Mouse (Mus musculus) retina, adult 2 months (tissue): ENCODE measurements around the gene Usp7.
"Not testable (repeated sequence)": the region's sequence is repeated elsewhere in the genome, so short reads cannot be mapped to it uniquely, and the experiment has no call there.

ENCODE experiments used
- DNase-seq: peaks from one replicate; pipeline ENCODE4 v3.0.0-alpha.2; 2012; ENCODE audit warnings: low read depth, low spot score

Gene Usp7

DNA sequence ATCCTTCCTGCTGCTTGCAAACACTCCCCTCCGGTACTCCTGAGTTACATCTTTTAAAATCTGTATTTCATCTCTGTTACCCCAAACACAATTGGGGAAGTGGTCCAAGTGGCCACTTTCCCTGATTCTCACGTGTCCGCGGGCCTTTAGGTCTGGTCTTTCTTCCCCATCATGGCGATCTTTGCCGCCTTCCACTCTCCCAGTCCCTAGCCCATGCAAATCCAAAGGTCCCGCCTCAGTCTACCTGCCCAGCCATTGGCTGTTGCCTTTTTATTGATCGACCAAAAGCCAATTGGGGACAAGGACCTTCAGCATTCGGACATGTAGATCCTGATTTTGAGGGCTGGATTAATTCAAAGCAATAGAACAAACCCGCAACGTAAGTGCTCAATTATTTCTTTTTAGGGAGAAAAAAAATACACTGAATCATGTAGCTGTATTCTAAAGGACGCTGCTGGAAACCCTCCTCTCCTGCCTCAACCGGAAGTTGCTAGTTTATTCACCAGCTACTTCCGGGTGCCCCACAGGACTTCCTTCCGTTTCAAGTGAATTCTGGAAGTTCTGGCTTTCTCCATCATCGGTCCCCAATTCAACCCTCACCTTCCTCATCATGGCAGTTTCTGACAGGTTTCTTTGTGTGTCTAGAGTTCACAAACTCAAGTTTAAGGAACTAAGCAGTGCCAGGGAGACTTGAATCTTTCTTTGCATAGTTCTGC, 8.8 kb downstream of the Usp7 start:
- DNase-seq: no peak

DNA sequence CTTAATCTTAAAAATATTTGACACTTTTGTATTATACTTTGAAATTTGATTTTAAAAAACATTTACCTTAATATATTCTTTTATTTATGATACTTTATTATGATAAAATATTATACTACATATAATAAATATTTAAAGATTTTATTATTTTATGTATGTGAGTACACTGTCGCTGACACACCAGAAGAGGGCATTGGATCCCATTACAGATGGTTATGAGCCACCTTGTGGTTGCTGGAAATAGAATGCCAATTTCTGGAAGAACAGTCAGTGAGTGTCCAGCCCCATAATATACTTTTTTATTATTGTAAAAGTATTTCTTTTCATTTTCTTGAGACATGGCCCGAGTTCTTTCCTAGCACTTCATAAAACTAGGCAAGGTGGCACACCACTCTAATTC, 10.4 kb downstream of the Usp7 start:
- no peak for DNase-seq

DNA sequence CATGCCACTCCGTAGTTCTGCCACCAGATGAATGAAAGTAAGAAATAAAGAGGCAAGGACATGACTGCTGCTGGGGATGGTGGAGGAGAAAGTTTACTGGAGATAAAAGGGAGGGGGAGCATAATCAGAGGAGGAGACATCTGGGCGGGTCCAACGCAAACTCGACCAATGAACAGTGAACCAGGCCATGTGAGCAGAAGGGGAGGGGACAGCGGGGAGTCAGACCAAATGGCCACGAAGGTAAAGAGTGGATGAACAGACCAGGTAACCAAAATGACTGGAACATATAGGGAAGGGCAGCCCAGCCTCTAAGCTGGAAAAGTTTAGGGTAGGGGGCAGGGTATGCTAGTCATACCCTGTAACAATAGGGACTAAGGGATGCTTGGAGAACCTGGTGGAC, 10.9 kb downstream of the Usp7 start:
- no peak for DNase-seq

DNA sequence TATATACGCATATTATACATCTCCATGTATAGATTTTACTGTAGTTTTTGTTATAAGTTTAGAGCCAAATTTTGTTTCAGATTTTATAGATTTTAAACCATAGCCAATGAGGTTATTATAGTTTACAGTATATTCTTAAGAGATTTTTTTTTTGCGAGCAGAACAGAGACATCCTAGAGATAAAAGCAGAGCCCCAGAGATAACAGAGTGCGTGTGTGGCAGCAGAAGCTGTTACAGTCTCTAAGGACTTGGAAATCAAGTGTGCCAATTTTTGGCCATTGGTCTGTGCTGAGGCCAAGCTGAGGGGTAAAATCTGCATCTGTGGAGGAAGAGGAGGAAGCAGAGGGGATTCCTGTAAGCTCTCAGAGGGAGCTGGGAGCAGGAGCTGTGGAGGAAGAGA, 11.9 kb downstream of the Usp7 start:
- DNase-seq: no peak

DNA sequence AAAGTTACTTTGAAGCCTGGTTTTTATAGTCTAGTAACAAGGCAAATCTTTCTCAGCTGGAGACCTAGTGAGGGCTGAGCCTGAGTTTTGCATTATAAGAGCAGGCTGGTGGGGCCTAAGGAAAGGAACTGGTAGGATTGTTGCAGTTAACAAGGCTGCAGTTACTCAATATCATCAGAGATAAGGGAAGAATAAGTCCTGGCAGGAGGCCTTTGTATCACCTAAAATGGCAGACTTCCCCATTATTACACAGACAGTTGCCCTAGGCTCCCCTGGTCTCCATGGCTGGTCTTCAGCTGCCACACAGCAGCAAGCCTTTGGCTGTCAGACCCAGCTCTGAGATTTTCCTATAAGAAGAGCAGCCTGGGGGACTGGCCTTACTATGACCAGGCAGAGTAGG, 13.4 kb downstream of the Usp7 start:
- no peak for DNase-seq

DNA sequence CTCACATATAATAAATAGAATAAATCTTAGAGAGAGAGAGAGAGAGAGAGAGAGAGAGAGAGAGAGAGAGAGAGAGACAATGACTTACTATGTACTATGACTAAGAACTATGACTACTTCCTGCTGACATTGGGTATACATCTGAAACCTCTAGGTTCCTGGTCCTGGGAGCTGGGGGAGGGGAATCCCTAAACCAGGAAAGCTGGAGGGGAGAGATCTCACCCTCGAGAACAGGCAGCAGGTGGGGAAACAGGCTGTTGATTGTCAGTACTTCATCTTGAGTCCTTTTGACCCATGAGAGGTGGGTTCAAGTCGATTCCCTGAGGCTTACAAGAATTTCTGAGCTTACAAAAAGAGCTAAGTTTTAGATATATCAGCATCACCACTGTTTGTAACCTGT, 14.9 kb downstream of the Usp7 start:
- DNase-seq: no peak

DNA sequence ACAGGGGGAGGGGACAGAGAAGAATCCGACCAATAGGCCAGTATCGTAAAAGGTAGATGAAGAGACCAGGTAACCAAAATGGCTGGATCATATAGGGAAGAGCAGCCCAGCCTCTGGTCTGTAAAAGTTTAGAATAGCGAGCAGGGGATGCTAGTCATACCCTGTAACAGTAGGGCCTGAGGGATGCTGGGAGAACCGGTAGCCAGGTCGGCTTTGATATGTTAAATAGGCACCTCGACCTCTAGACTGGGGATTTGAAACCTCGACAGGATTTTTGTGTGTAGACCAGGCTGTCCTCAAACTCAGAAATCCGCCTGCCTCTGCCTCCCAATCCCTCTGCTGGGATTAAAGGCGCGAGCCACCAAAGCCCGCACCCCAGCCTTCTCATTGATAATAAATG, 15.5 kb downstream of the Usp7 start:
- no peak for DNase-seq

DNA sequence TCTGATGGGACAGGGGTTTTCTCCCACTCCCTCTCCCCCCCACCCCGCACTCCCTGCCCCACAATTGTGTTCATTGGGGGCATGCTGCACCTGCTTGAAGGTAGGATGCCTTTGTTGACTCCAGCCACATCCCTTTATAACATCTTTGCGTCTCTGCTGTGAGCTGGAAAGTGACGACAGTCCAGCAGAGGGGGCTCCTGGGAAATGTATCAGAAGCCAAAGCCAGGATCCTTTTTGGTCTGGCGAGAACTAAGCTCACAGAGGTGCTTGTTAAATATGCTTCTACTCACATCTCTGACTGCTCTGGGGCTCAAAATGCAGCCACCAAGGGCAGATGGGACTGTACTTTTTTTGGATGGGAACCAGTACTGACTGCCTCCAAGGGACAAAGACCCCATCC, 21.0 kb downstream of the Usp7 start:
- no peak for DNase-seq

DNA sequence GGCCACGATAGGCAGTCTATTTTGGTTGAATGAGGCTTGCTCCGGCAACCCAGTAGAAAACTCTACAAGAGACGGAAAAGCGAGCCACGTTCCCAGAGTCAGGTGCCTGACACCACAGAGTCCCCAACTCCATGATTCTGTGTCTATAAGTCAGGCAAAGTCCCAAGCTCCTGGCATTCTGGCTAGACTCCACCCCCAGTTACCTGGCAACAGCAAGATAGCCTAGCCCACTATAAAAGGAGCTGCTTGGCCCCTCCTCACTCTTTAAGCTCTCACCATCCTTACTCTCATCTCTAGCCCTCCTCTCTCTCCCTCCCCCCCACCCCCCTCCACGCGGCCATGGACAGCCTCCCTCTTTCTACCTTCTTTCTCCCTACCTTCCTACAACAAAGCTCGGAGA, 21.8 kb downstream of the Usp7 start:
- DNase-seq: not testable (repeated sequence)

DNA sequence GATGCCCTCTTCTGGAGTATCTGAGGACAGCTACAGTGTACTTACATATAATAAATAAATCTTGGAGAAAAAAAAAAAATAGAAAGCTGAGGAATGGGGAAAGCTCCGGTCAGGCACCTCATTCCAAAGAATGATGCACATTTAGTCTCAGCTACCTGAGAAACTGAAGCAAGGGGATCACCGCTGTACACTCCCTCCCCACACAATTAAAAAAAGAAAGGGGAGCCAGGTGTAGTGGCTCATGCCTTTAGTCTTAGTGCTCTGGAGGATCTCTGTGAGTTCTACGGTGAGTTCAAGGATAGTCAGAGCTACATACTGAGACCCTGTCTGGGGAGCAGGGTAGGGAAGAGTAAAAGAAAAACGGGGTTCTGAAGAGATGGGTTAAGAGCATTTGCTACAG, 22.6 kb downstream of the Usp7 start:
- DNase-seq: no peak

DNA sequence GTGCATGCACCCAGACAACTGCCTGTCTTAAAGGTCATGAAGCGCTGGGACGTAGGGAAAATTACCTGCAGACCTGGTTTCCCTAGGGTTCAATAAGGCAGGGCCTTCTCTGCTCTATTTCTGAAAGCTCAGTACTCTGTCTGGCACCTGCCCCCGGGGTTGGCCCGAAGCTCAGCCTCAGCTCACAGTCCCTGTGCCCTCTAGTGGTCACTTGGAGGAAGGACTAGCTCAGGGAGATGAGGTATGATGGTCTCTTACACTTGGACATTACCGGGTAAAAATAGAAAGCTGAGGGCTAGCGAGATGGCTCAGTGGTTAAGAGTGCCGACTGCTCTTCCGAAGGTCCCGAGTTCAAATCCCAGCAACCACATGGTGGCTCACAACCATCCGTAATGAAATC, 23.0 kb downstream of the Usp7 start:
- DNase-seq: peak; percentile 36

DNA sequence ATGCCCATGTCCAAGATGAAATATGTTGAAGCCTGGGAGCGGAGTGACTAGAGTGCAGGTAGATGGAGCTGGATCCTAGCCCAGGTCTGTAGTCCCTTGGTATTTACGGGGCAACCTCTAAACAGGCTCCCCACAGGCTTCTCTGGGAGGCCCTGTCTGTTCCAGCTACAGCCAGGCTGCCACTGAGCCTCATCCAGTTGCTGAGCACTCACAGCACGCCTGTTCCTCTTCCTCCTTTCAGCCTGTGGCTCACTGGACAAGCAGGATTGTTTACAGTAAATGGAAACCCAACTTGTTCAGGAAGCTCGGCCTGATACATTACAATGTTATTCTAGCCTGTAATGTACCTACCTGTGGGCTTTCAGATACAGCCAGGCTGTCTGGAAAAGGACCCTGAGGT, 23.5 kb downstream of the Usp7 start:
- no peak for DNase-seq

DNA sequence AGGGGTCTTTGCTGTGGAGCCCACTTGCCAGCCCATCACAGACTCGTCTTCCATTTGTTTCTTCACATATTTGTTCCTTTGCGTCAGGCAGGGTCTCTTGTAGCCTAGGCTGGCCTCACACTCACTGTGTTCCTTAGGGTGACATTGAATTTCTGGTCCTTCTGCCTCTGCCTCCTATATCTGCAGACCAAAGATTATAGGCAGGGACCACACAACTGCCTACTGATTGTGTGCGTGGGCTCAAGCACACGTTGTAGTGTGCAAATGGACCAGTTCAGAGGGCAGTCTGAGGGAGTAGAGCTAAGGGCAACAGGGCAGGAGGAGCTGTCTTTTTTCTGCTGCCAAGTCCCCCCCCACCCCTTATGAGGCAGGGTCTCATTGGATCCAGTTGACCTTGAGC, 24.0 kb downstream of the Usp7 start:
- no peak for DNase-seq

DNA sequence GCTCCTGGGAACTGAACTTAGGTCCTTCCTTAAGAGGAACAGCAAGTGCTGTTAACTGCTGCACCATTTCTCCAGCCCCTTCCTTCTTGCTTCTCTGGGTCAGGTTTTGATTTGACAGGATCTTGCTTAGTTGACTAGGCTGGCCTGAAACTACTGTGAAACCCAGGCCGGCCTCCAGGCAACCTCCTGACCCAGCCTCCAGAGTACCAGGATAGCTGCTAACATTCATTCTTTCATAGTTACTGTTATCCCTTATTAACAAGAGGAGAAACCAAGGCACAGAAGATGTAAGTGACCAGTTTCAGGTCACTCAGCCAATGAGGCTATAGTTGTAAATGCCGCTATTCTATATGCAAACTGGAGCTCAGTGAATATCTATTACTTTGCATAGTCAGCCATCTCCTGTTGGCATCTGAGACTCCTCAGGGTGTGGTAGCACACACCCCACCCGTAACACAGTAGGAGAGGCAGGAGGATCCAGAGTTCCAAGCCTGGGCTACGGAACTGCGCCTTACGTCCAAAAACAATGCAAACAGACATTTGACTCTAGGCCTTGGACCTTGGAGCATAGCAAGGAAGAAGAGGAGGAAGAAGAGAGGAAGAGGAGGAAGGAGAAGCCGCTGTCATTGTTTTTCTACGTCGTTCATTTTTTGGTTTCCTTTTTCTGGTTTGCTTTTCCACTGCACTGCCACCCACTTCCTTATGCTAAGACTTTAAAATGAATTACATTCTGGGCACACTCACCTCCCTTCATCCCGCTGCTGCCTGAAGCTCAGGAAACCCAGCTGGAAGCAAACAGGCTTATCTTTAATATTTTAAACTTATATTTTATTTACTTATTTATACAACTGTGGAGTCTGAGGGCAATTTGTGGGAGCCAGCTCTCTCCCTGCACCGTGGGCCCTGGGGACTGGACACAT, 24.7 kb downstream of the Usp7 start:
- DNase-seq: no peak

DNA sequence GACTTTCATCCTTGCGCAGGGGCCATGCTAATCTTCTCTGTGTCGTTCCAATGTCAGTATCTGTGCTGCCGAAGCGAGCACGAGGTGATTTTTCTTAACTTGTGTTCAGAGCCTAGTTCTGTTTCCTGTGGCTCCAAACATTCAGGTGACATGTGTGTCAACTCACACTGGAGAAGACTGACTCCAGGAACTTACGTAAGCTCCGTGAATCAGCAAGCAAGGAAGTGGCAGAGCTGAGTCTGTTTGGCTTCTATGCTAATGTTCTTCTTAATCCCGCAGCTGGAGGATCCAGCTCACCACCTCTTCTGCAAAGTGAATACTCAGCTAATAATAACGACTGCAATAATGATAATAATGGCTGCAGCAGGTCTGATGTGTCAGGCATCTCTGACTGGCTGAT, 25.9 kb downstream of the Usp7 start:
- DNase-seq: no peak

DNA sequence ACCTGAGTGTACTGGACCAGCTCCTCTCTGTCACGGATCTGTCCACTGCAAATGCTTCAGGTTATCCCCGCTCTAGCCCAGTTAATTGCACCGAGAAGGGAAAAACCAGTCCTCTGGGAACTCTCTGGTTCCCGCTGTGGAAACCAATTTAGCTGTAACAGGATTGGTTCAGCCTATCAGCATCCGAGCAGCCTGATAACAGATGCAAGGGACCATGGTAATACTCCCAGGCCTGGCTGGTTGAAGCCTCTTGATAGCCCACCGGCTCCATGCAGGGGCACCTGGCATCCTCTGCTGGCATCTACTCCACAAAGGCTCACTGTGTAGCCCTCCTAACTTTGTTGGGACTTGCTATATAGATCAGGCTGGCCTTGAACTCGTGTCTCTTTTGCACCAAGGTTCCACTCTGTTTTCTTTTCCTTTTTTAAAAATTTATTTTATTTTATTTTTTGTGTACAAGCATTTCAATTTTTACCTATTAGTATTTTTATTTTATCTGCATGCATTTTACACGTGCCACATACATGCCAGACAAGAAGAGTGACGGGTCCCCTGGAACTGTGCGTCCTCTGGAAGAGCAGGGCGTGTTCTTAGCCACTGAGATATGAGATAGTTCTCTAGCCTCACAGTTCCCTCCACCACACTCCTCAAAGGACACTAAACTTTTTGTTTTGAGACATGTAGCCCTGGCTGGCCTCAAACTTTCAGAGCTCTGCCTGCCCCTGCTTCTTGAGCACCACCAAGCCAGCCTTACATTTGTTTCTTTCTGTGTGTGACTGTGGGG, 27.8 kb downstream of the Usp7 start:
- DNase-seq: no peak

DNA sequence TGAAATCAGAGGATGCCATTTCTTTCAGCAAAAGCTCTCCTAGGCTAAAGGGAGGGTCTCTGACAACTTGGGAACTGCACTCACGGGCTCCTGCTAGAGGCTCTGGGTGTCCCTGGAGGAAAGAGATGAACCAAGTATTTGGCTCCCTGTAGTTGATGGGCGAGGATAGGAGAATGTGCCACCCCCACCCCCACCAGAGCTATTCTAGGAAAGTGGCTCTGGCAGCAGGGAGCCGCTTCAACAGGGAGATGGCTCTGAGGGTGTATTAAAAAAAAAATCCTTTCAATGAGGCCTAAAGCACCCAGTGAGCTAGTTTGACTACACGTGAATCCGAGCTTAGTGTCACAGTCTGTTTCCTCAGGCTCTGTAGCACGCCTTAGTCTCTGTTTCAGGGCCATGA, 29.1 kb downstream of the Usp7 start:
- DNase-seq: no peak

DNA sequence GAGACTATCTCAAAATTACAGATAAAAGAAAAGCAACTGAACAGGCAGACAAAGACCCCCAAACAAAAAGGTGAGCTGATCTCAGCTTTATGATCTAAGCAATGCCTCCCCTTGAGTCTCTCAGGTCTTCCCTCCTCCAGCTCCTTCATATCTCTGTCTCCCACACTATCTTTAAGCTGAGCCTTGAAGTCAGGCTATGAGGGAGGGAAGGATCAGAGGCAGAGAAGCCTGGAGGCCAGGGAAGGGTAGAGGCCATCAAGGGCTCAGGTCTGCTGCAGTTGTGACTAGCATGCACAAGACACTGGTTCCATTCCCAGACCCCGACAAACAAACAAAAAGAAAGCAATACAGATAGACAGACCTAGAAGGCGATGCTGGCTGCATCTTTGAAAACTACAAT, 30.2 kb downstream of the Usp7 start:
- DNase-seq: no peak

DNA sequence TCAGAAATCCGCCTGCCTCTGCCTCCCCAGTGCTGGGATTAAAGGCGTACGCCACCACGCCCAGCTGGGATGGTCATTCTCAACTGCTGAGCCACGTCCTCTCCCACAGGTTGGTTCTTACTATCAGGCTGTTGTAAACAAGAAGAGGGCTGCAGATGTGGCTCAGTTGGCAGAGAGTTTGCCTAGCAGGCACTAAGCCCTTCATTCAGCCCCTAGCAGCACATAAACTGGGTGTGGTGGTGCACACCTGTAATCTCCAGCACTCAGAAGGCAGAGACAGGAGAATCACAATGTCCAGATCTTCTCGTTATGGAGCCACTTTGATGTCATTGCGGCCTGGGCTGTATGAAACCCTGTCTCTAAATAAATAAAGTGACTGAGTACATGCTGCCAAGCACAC, 31.1 kb downstream of the Usp7 start:
- DNase-seq: no peak

DNA sequence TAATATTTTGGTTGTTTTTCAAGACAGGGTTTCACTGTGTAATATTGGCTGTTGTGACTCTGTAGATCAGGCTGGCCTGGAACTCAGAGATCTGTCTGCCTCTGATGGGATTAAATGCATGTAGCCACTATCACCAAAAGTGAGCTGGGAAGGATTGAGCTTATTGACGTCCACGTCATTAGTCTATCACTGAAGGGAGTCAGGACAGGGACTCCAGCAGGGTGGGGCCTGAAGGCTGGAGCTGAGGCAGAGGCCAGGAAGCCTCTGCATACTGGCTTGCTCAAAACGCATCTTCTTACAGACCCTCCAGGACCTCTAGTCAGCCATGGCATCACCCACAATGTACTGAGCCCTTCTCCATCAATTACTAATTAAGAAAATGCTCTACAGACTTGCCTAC, 33.1 kb downstream of the Usp7 start:
- no peak for DNase-seq

DNA sequence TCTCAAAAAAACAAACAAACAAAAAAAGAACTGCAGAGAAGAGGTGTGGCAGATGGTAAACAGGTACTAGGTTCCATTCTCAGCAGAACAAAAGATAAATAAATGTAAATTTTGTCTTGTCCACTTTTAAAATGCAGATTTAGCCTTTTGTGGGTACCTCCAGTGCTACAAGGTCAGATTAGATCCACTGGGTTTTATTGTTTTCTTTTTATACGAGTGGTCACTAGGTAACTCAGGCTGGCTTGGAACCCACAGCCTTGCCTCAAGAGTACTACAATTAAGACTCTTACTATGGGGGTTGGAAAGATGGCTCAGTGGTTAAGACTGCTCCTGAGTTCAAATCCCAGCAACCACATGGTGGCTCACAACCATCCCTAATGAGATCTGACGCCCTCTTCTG, 33.9 kb downstream of the Usp7 start:
- no peak for DNase-seq

DNA sequence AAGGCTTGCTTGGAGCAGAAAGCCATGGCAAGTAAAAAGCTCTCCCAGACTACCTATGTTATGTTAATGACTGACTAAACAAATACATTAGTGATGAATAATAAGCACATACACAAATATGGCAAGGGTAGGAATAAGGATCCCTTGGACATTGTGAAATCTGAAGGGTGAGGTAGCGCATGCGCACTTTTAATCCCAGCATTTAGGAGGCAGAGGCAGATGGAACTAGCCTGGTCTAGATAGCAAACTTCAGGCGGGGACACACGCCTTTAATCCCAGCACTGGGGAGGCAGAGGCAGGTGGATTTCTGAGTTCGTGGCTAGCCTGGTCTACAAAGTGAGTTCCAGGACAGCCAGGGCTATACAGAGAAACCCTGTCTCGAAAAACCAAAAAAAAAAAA, 34.5 kb downstream of the Usp7 start:
- not testable (repeated sequence) for DNase-seq
